ENCODE assay signal across 17 mouse cellular contexts in the genomic region with DNA sequence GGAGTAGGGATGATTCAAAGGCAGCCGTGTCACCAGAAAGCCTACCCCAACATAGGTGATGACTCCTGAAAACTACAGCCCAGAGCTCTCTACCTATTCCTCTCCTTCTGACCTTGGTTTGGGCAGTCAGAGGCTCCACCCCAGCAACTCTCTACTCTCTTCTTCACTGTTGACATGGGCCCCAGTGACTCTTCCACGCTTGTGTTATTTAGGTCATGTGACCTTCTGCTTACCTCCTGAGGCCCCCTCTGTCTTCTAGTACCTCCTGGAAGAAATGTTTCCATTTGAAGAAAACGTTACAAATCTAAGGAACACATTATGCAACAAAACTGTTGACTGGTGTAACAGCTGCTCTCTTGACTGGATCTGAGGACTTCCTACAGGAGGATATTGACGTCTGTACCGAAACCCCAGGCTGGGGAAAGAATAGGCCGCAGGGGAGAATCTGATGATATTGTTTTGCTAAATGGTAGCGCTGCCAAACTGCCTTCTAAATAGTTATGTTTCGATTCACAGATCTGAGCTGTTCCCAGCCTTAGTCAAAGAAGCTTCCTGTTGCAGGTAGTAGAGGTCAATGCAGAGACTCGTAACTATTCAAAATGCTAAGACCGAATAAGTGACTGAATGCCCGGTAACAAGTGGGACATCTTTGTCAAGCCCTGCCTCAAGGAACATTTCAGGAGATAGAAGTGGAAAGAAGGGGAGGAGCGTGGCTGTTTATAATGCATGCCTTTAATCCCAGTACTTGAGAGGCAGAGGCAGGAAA. TPM values are rescaled to one million over a fixed set of nuclear protein-coding genes. Genes with fewer than 3 reads are reported as not detected.
DNase-seq lines count a peak whose midpoint lies in the region; TF ChIP-seq lines count a peak whose summit lies in the region.
"Had no signal": no experiment of that assay in that cellular context is flagged by ENCODE, and none has a peak within 500 bp of the region (broad histone marks: within the 10 kb centered on the region; RNA-seq: fewer than 3 reads in every experiment).

No protein-coding gene starts in this region.

- TF ChIP-seq POLR2A in lung, adult 2 months (IDR thresholded peaks at IDR 0.05; ENCODE audit: borderline replicate concordance, extremely low read depth, low read depth, low read length), result no peak

- H3K36me3 ChIP-seq in E14TG2a.4 (ENCODE audit: insufficient read depth, low read length), result peaks cover under 1% of the 10 kb centered on the region; the same call in 1 of the 2 replicates
- H3K36me3 ChIP-seq in limb, embryonic 10.5 days, result no peaks in the 10 kb centered on the region
- H3K36me3 ChIP-seq: embryonic facial prominence, embryonic 12.5 days; embryonic facial prominence, embryonic 15.5 days; G1E; heart, embryonic 12.5 days; heart, embryonic 15.5 days; hindbrain, embryonic 12.5 days had no signal

- peak overlapping the region; percentile 26; the same call in 1 of the 2 replicates for H3K27ac ChIP-seq in limb, embryonic 10.5 days
- H3K27ac ChIP-seq: embryonic facial prominence, embryonic 12.5 days; embryonic facial prominence, embryonic 15.5 days; gastrocnemius, adult 2 months; heart, embryonic 15.5 days; hindbrain, embryonic 12.5 days had no signal

- peak; percentile 17 for DNase-seq in lung, postnatal 25 days (ENCODE audit: low spot score)
- DNase-seq in lung, adult 2 months, result no peak
- peak; percentile 73 for DNase-seq in R1 (ENCODE audit: low read depth, low spot score)
- no peak for DNase-seq in limb, embryonic 10.5 days (ENCODE audit: low spot score)
- DNase-seq in ovary, adult 18-20 months (ENCODE audit: low spot score), result no peak
- DNase-seq in cerebellum, postnatal 36 days, result no peak

- TF ChIP-seq CTCF in lung, adult 2 months (IDR thresholded peaks at IDR 0.05; ENCODE audit: insufficient read depth, low read length), result no peak
- TF ChIP-seq CTCF in E14TG2a.4 (conservative IDR thresholded peaks at IDR 0.05; ENCODE audit: low read length), result 0 out of 2 replicates have a peak, but pooled peaks have one; percentile 1

- H3K27me3 ChIP-seq in E14TG2a.4 (ENCODE audit: insufficient read depth, low read length), result no peaks in the 10 kb centered on the region
- H3K27me3 ChIP-seq in limb, embryonic 10.5 days (ENCODE audit: low read depth, poor library complexity, severe bottlenecking), result no peaks in the 10 kb centered on the region
- H3K27me3 ChIP-seq: embryonic facial prominence, embryonic 12.5 days; embryonic facial prominence, embryonic 15.5 days; heart, embryonic 12.5 days; heart, embryonic 15.5 days; hindbrain, embryonic 12.5 days had no signal

- peaks cover 5% of the 10 kb centered on the region; the same call in 1 of the 2 replicates for H3K4me1 ChIP-seq in lung, adult 2 months (ENCODE audit: control insufficient read depth, insufficient read depth, low read length)
- peaks cover 28% of the 10 kb centered on the region for H3K4me1 ChIP-seq in E14TG2a.4 (replicated peaks; ENCODE audit: low read depth, low read length)
- H3K4me1 ChIP-seq in limb, embryonic 10.5 days, result peaks cover 18% of the 10 kb centered on the region

- no peaks in the 10 kb centered on the region for H3K9me3 ChIP-seq in E14TG2a.4 (ENCODE audit: low read length)
- no peaks in the 10 kb centered on the region for H3K9me3 ChIP-seq in limb, embryonic 10.5 days (replicated peaks)
- H3K9me3 ChIP-seq: embryonic facial prominence, embryonic 12.5 days; embryonic facial prominence, embryonic 15.5 days; G1E; heart, embryonic 12.5 days; heart, embryonic 15.5 days; hindbrain, embryonic 12.5 days had no signal

- H3K4me3 ChIP-seq in lung, adult 2 months (replicated peaks; ENCODE audit: extremely low read depth, low read depth, low read length), result no peak overlapping the region
- H3K4me3 ChIP-seq in E14TG2a.4 (replicated peaks; ENCODE audit: low read length), result no peak overlapping the region
- H3K4me3 ChIP-seq in limb, embryonic 10.5 days, result no peak overlapping the region
- H3K4me3 ChIP-seq: embryonic facial prominence, embryonic 12.5 days; embryonic facial prominence, embryonic 15.5 days; gastrocnemius, adult 2 months; heart, embryonic 12.5 days; heart, embryonic 15.5 days; hindbrain, embryonic 12.5 days had no signal

- whole genome bisulfite sequencing in lung, adult 2 months, result 75% methylated on average over 12 of the region's 12 CpGs
- WGBS in limb, embryonic 10.5 days, result 87% methylated on average over 12 of the region's 12 CpGs

RNA-seq across cellular contexts. Expression of a gene that starts 3.5 kb away (rescaled TPM):
- polyA plus RNA-seq in lung, adult 2 months (2012; rRNA removed), result 49.8 and 79.0 TPM in 2 replicates
- 85.7 and 97.8 TPM in 2 replicates for polyA plus RNA-seq in limb, embryonic 10.5 days (2016; fragmentation: Nextera tagmentation; extraction: Ambion mirVana)

RNA-seq across cellular contexts. Expression of a gene that starts 22.3 kb away (rescaled TPM):
- 0.65 and 0.66 TPM in 2 replicates for polyA plus RNA-seq in lung, adult 2 months (2012; rRNA removed)
- 0.20 TPM in 1 of 2 replicates, not detected in the other for polyA plus RNA-seq in limb, embryonic 10.5 days (2016; fragmentation: Nextera tagmentation; extraction: Ambion mirVana)
- polyA plus RNA-seq: C2C12; embryonic facial prominence, embryonic 15.5 days; forebrain, embryonic 11.5 days; heart, embryonic 12.5 days; heart, embryonic 15.5 days; intestine, embryonic 16.5 days had no signal

RNA-seq across cellular contexts. Expression of a gene that starts 35.4 kb away (rescaled TPM):
- polyA plus RNA-seq in lung, adult 2 months (2012; rRNA removed), result 37.6 and 45.1 TPM in 2 replicates
- 33.6 and 37.4 TPM in 2 replicates for polyA plus RNA-seq in limb, embryonic 10.5 days (2016; fragmentation: Nextera tagmentation; extraction: Ambion mirVana)

Comparison
In these comparisons a context has a peak if more than half of its experiments do, and no peak if none do; other contexts are left out.
1. DNase-seq: peak in lung, postnatal 25 days (single experiment) and R1 (single experiment); none in lung, adult 2 months (single experiment), limb, embryonic 10.5 days (single experiment), ovary, adult 18-20 months (single experiment) and cerebellum, postnatal 36 days (0 of 2).